ENCODE assay signal across 17 mouse cellular contexts in genomic region chr12:105982598-105982997, GRCm38 (mm10). TPM values are rescaled to one million over a fixed set of nuclear protein-coding genes. Genes with fewer than 3 reads are reported as not detected.
DNase-seq lines count a peak whose midpoint lies in the region; ATAC-seq lines count a peak whose summit lies in the region.
"Had no signal": no experiment of that assay in that cellular context is flagged by ENCODE, and none has a peak within 500 bp of the region (broad histone marks: within the 10 kb centered on the region; RNA-seq: fewer than 3 reads in every experiment).

No protein-coding gene starts in this region.

- H3K9ac ChIP-seq in forebrain, embryonic 12.5 days = no peak overlapping the region
- no peak overlapping the region for H3K9ac ChIP-seq in forebrain, embryonic 13.5 days
- H3K9ac ChIP-seq: limb, embryonic 12.5 days; liver, embryonic 13.5 days; midbrain, embryonic 12.5 days; neural tube, embryonic 13.5 days had no signal

- no peaks in the 10 kb centered on the region for H3K27me3 ChIP-seq in forebrain, embryonic 12.5 days
- H3K27me3 ChIP-seq in forebrain, embryonic 13.5 days = no peaks in the 10 kb centered on the region
- H3K27me3 ChIP-seq: midbrain, embryonic 12.5 days; neural tube, embryonic 13.5 days had no signal

- H3K36me3 ChIP-seq in forebrain, embryonic 12.5 days (replicated peaks) = no peaks in the 10 kb centered on the region
- H3K36me3 ChIP-seq in forebrain, embryonic 13.5 days (ENCODE audit: poor library complexity, severe bottlenecking) = no peaks in the 10 kb centered on the region
- H3K36me3 ChIP-seq: limb, embryonic 12.5 days; liver, embryonic 13.5 days; midbrain, embryonic 12.5 days; neural tube, embryonic 13.5 days had no signal

- H3K4me2 ChIP-seq in forebrain, embryonic 12.5 days = no peak overlapping the region
- no peak overlapping the region for H3K4me2 ChIP-seq in forebrain, embryonic 13.5 days
- H3K4me2 ChIP-seq: limb, embryonic 12.5 days; midbrain, embryonic 12.5 days; neural tube, embryonic 13.5 days had no signal

- WGBS in forebrain, embryonic 12.5 days = 90% methylated on average over 6 of the region's 6 CpGs
- 87% methylated on average over 6 of the region's 6 CpGs for WGBS in forebrain, embryonic 13.5 days

- no peak overlapping the region for H3K4me3 ChIP-seq in forebrain, embryonic 12.5 days (replicated peaks)
- H3K4me3 ChIP-seq in forebrain, embryonic 13.5 days = no peak overlapping the region
- H3K4me3 ChIP-seq: limb, embryonic 12.5 days; midbrain, embryonic 12.5 days; neural tube, embryonic 13.5 days had no signal

- ATAC-seq in forebrain, embryonic 12.5 days (ENCODE audit: low FRiP score) = no peak
- no peak for ATAC-seq in forebrain, embryonic 13.5 days
- ATAC-seq: forebrain, embryonic 16.5 days; Patski had no signal

- peak; percentile 86 for DNase-seq in brain, adult 2 months (ENCODE audit: low read depth, low spot score)
- peak; percentile 25 to 31 for DNase-seq in frontal cortex, postnatal 14 days (ENCODE audit: low spot score in 2 of 2)
- peak; percentile 75 to 78 for DNase-seq in layer of hippocampus, postnatal 36 days
- peak; percentile 46 to 48 for DNase-seq in right cerebral cortex, postnatal 10 days (ENCODE audit: low spot score in 2 of 2)
- no peak for DNase-seq in thymus, postnatal 36 days
- DNase-seq: adrenal gland, postnatal 36 days; cerebellum, adult 8-10 months; gastrocnemius, postnatal 25 days; kidney, postnatal 4 days; liver, embryonic 13.5 days had no signal

- peaks cover 6% of the 10 kb centered on the region; the same call in 1 of the 2 replicates for H3K9me3 ChIP-seq in forebrain, embryonic 12.5 days
- peaks cover 5% of the 10 kb centered on the region; the same call in 1 of the 2 replicates for H3K9me3 ChIP-seq in forebrain, embryonic 13.5 days (replicated peaks)

- H3K4me1 ChIP-seq in forebrain, embryonic 12.5 days = 0 out of 2 replicates have a peak, but pooled peaks cover 5% of the 10 kb centered on the region
- peaks cover 7% of the 10 kb centered on the region for H3K4me1 ChIP-seq in forebrain, embryonic 13.5 days
- H3K4me1 ChIP-seq: limb, embryonic 12.5 days; midbrain, embryonic 12.5 days; neural tube, embryonic 13.5 days had no signal

- H3K27ac ChIP-seq in forebrain, embryonic 12.5 days = no peak overlapping the region
- no peak overlapping the region for H3K27ac ChIP-seq in forebrain, embryonic 13.5 days
- H3K27ac ChIP-seq: limb, embryonic 12.5 days; liver, embryonic 13.5 days; midbrain, embryonic 12.5 days; neural tube, embryonic 13.5 days had no signal

RNA-seq across cellular contexts. Expression of gene Vrk1, which starts 27.4 kb away (rescaled TPM):
- 10 to 100 TPM; 14.9 to 17.3 TPM for total RNA-seq in layer of hippocampus, postnatal 36 days (2021)
- polyA plus RNA-seq in forebrain, embryonic 12.5 days (2016; fragmentation: Nextera tagmentation; extraction: Ambion mirVana) = 97.7 and 106 TPM in 2 replicates
- 98.6 and 101 TPM in 2 replicates for polyA plus RNA-seq in forebrain, embryonic 13.5 days (2015; fragmentation: Nextera tagmentation; extraction: Ambion mirVana)

Comparison
In these comparisons a context has a peak if more than half of its experiments do, and no peak if none do; other contexts are left out.
1. DNase-seq: peak in brain, adult 2 months (single experiment), frontal cortex, postnatal 14 days (2 of 2), layer of hippocampus, postnatal 36 days (2 of 2) and right cerebral cortex, postnatal 10 days (2 of 2); none in thymus, postnatal 36 days (0 of 2).